Mouse (Mus musculus): ENCODE results near the gene Tmem132d. TPM values are rescaled to one million over a fixed set of nuclear protein-coding genes. Genes with fewer than 3 reads are reported as not detected.
"Not testable (repeated sequence)": the region's sequence is repeated elsewhere in the genome, so short reads cannot be mapped to it uniquely, and the experiment has no call there.

The Tmem132d gene
- total RNA-seq, 2 experiments from 2014 or later: 0.07 TPM; not detected in 1

GRCm38 (mm10) chr5:127952800-127953199 is 480.1 kb downstream of the Tmem132d start:
- ATAC-seq (ENCODE audit: poor library complexity, severe bottlenecking): no peak

DNA sequence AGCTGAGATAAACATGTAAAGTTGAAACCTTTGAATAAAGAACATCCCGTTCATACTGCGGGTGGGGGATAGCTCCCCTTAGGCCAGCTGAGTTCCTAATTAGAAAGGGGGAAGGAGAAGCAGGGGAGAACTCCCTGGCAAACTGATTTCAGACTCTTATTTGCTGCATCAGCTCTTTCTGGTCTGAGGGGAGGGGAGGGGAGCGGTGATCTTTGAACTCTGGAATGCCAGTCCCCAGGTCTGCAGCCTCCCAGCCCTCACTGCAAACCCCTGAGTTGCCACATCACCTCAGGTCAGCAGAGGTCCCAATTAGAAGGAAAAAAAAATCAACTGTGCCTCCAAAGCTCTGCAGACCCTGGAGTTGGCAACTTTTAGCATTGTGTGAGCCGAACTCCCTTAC is 482.3 kb downstream of the Tmem132d start:
- no peak for ATAC-seq (ENCODE audit: poor library complexity, severe bottlenecking)

DNA sequence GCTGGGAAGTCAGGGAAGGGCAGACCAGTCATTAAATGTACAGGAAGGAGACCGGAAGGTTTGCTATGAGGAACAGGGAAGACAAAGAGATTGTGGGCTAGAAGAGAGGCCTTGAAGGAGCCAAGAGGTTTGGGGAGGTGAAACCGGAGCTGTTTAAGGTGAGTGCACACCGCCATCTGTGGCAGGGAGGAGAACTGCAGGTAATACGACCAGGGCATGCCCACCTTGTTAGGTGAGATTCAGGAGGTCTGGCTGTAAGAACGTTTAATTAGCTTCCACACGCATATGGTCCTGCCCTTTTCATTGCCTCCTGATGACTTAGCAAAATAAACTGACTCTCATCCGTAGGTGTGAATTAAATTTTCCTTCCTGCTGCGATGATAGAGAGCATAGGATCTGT is 485.6 kb downstream of the Tmem132d start:
- no peak for ATAC-seq (ENCODE audit: poor library complexity, severe bottlenecking)

DNA sequence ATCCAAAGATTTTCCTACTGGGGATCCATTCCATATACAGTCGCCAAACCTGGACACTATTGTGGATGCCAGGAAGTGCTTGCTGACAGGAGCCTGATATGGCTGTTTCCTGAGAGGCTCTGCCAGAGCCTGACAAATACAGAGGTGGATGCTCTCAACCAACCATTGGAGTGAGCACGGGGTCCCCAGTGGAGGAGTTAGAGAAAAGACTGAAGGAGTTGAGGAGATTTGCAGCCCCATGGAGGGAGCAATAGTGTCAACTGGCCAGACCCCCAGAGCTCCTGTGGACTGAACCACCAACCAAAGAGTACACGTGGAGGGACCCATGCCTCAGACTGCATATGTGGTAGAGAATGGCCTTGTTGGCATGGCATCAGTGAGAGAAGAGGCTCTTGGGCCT is 490.7 kb downstream of the Tmem132d start:
- not testable (repeated sequence) for ATAC-seq (ENCODE audit: poor library complexity, severe bottlenecking)

DNA sequence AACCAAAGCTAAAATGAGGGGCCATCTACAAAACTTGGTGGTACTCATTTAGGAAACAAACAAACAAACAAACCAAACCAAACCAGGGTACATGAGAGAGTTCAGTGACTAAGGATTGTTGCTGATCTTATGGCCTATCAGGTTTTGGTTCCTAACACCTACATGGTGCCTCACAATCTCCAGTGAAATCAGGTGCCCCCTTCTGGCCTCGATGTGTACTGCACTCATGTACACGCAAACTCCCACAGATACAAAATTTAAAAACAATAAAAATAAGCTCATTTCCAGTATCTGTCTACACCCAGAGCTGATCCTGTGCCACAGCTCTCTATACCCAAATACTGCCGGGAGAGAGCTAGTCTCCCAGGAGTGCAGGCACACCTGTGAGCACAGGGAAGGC is 495.0 kb downstream of the Tmem132d start:
- ATAC-seq (ENCODE audit: poor library complexity, severe bottlenecking): no peak

GRCm38 (mm10) chr5:127929687-127930086 is 503.2 kb downstream of the Tmem132d start:
- ATAC-seq (ENCODE audit: poor library complexity, severe bottlenecking): no peak

DNA sequence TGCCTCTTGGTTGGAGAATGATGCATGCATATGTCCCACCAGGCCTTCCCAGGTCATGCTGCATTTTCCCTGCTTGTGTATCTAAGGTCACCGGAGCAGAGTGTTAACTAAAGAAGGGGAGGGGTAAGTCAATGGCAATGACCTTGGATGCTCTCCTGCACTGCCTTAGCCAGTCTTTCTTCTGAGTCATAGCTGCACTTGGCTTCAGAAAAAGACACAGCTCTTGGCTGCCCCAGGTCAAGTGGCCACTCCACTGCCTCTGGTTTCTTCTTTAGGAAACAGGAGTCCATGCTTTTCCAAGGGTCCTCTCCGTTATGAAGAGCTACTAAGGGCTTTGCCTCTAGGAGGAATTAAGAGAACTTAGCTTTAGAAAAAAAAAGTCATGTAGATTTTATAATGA is 506.2 kb downstream of the Tmem132d start:
- no peak for ATAC-seq (ENCODE audit: poor library complexity, severe bottlenecking)

GRCm38 (mm10) chr5:127924106-127924505 is 508.8 kb downstream of the Tmem132d start:
- ATAC-seq (ENCODE audit: poor library complexity, severe bottlenecking): no peak

- no peak for ATAC-seq (ENCODE audit: poor library complexity, severe bottlenecking)
Observed at GRCm38 (mm10) chr5:127919171-127919570, 513.7 kb downstream of the Tmem132d start.

- ATAC-seq (ENCODE audit: poor library complexity, severe bottlenecking): no peak
Observed at GRCm38 (mm10) chr5:127918376-127918775, 514.5 kb downstream of the Tmem132d start.

DNA sequence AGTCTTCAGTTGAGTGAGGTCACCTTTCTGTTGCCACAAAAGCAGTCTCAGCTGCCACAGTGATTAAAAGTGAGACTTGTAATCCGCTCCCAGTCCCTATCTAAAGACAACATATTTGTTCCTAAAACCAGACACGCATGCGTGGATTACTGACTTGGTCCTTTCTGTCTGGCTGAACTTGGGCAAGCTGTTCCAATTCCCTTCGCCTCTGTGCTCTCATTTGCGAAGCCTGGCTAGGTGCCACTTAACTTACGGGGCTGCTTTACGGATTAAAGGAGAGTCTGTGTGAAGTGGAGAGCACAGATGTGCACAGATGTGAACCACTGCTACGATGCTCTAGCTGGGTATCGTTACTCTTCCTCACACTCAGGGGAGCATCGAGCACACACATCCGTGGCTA is 518.7 kb downstream of the Tmem132d start:
- no peak for ATAC-seq (ENCODE audit: poor library complexity, severe bottlenecking)

DNA sequence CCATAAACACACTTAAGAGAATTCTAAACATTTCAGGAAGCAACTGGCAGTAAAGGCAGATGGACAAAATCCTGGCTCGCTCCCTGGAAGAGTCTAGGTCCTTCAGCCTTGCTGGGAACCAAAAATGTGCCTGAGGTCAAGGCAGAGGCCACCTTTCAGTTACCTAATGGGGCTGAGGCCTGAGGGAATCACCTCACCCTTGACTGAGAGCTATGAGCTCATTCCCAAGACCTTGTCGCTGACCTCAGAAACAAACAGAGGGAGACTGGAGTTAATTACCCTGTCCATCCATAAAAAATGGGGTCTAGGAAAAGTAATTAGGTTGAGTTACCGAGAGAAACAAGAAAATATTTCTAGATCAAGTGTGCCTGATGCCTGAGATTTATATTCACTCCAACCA is 521.3 kb downstream of the Tmem132d start:
- ATAC-seq (ENCODE audit: poor library complexity, severe bottlenecking): no peak

DNA sequence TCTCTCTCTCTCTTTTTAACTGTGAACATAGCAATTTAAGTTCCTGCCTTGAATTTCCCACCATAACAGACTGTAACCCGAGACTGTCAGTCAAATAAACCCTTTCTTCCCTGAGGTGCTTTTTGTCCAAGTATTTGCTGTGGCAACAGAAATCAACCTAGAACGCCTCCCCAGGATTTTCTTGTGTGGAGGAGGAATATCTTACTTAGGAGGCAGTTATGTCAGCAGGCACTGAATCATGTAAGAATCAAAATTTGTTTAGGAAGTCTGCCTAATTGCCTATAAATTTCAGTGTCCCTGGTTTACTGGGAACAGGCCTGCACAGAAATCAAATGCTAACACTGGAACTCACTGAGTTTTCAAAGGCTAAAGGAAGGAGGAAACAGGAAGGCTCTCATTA is 522.5 kb downstream of the Tmem132d start:
- no peak for ATAC-seq (ENCODE audit: poor library complexity, severe bottlenecking)

GRCm38 (mm10) chr5:127895176-127895575 is 537.7 kb downstream of the Tmem132d start:
- no peak for ATAC-seq (ENCODE audit: poor library complexity, severe bottlenecking)

- ATAC-seq (ENCODE audit: poor library complexity, severe bottlenecking): no peak
Observed at GRCm38 (mm10) chr5:127885566-127886505, 547.0 kb downstream of the Tmem132d start.

- ATAC-seq (ENCODE audit: poor library complexity, severe bottlenecking): no peak
Observed at GRCm38 (mm10) chr5:127883021-127883420, 549.9 kb downstream of the Tmem132d start.

- ATAC-seq (ENCODE audit: poor library complexity, severe bottlenecking): no peak
Observed at GRCm38 (mm10) chr5:127874461-127874860, 558.4 kb downstream of the Tmem132d start.

DNA sequence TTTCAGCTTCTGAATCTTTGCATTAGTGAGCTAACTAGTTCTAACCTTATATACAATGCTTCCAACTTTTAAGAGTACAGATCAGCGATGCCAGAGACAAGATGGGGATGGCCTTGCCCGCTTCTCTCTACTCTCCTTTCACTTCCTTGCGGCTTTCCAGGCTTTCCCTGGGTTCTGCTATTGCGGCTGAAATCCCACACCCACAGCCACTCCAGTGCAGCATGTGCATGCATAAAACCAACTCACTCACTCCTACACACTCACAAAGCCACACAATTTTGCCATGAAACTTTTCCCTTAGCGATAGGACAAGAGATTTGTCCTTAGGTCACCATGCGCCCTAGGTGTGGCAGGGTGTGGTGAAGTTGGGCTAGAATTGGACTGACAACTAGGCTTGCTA is 567.7 kb downstream of the Tmem132d start:
- ATAC-seq (ENCODE audit: poor library complexity, severe bottlenecking): no peak

DNA sequence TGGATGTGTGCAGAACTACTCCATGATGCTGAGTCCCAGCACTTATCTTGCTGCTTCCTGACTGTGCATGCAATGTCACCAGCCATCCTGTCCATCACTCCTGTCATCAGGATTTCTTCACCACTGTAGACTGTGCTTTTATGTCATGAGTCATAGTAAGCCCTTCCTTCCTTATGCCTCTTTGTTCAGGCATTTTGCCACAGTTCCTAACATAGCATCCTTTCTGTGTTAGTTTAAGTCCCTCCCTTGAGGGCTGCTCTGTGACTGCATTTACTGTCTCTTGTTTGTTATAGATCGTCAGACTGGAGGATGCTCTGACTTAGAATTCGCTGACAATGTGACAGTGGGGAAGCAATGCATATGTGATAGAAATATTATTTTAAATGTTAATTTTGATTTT is 573.2 kb downstream of the Tmem132d start:
- no peak for ATAC-seq (ENCODE audit: poor library complexity, severe bottlenecking)

DNA sequence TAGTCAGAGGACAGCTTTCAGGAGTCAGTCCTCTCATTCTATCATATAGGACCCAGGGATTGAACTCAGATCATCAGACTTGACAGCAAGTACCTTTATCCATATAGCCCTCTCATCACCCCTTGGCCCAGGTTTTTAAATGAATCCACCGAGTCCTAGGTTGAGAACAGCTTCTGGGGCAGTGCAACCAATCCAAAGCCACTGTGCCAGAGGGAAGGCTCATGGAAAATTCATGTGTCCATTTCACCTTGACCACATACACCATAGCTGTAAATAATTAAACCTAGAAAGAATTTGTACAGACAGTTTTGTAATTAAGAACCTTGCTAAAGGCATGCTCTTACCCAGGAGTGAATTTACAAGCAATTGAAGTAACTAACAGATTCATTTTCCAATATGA is 580.6 kb downstream of the Tmem132d start:
- no peak for ATAC-seq (ENCODE audit: poor library complexity, severe bottlenecking)

GRCm38 (mm10) chr5:127831791-127832190 is 601.1 kb downstream of the Tmem132d start:
- no peak for ATAC-seq (ENCODE audit: poor library complexity, severe bottlenecking)

- ATAC-seq (ENCODE audit: poor library complexity, severe bottlenecking): no peak
Observed at GRCm38 (mm10) chr5:127830831-127831230, 602.0 kb downstream of the Tmem132d start.

GRCm38 (mm10) chr5:127828756-127829155 is 604.1 kb downstream of the Tmem132d start:
- ATAC-seq (ENCODE audit: poor library complexity, severe bottlenecking): no peak

All from megakaryocyte, adult 5-6 weeks (primary cell).